Mouse (Mus musculus): ENCODE results near the gene Celf6.
A peak's percentile ranks its signal among the peaks of the same experiment; 100 is the strongest.

Gene Celf6

DNA sequence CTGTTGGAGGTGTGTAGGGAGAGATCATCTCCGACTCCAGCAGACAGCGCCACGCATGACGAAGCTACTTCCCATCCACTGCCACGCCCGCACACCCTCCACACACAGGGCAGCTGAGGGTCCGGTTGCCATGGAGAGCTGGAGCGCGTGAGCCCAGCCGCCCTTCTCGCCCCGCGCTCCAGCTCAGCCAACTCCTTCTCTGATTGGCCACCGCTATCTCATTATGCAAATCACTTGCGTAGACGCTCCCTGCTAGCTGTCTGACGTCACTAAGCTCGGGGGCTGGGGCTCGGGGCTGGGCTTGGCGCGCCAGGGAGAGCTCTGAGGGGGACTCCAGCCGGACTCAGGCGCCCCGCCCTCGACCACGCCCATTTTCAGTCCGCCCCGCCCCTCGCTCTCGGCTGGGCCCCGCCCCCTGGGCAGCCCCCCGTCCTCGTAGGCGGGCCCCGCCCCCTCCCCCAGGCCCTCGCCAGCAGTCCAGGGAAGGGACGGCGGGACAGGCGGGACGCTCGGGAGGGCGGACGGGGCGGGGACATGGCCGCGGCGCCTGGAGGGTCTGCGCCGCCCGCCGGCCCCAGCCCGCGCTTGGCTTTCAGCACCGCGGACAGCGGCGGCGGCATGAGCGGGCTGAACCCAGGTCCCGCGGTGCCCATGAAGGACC, at the start of gene Celf6:
Gene Celf6, plus strand, starts transcription at position 74 of the 661 bp plus-strand sequence.
- DNase-seq (ENCODE audit: low spot score), result peak; percentile 92

- DNase-seq (ENCODE audit: low spot score), result no peak
Measured at GRCm38 (mm10) chr9:59528274-59528673, 49.4 kb upstream of the Celf6 start.

DNA sequence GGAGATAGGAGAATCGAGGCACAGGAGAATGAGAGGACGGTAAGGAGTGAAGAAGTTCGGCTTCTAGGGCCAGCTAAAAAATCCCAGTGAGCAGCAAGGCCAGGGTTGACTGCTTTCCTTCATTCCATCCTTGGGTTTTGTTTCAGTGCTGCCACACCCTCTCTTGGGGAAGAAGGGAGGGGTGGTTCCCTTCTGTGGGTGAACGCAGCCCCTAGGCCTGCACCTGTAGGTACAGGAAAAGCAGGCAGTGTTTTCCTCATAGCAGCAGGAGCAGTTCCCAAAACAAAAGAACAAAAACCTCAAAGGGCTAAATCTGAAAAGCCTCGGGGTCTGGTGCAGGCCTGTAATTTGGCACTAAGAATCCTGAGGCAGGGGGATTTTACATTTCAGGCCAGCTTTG, 46.1 kb upstream of the Celf6 start:
- DNase-seq (ENCODE audit: low spot score), result no peak

DNA sequence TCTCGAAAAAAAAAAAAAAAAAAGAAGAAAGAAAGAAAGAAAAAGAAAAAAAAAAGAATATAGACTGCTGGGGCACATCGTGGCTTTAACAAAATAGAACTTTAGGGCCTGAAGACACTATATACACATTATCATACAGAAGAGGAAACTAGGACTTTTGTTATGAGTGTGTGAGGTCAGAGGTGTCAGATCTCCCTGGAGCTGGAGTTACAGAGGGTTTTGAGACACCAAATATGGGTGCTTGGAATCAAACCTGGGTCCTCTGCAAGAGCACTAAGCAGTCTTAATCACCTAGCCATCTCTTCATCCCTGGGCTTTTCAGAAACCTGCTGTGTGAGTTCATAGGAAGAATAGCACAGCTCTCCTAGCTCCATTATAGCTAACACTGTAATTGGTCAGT, 44.3 kb upstream of the Celf6 start:
- DNase-seq (ENCODE audit: low spot score), result no peak

- no peak for DNase-seq (ENCODE audit: low spot score)
Measured at GRCm38 (mm10) chr9:59533889-59534288, 43.8 kb upstream of the Celf6 start.

DNA sequence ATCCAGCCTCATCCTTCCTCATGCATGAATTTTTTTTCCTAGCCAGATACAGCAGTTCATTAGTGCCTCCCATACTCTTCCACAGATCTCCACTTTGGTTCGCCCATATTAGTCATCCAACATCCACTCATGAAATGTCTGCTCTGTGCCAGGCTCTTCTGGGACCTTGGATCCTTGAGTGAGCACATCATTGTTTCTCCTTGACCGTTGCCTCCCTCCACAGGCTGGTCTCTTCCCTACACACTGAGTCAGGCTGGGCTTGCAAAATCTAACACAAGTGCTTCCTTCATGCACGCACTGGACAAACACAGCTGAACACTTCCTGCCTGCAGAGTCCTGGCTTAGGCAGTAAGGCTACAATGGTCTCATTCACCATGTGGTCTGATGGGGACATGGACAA, 40.1 kb upstream of the Celf6 start:
- DNase-seq (ENCODE audit: low spot score), result no peak

- peak; percentile 66 for DNase-seq (ENCODE audit: low spot score)
Measured at GRCm38 (mm10) chr9:59539441-59540137, 38.1 kb upstream of the Celf6 start, which contains the start of the genes Hexa and Tmem202. TSS of gene Hexa (plus strand) at chr9:59539540. TSS of gene Tmem202 (minus strand) at chr9:59539847.

GRCm38 (mm10) chr9:59541617-59542016, 36.1 kb upstream of the Celf6 start:
- DNase-seq (ENCODE audit: low spot score), result no peak

DNA sequence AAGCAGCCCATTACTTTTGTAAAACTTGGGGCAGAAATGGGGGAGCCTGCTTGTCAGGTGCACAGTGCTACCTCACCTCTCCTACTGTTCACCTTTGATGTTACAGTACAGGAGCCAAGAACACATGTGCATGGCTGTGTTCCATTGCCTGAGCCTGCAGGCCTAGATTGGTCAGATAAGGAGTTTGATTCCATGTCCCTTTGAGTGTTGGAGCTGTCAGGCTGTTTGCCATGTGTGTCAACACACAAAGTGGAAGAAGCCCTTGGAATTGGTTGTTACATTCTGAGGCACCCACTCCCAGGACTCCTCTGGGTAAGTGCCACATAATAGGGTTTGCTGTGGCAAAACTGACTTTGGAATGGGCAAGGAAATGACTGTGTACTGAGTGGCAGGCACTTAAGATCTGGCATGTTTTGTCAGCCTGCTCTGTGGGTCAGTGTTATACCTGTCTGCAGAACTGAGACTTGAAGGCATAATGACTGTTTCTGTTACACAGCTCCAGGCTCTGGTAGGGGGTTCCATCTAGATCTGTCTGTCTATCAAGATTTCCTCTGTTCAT, 34.9 kb upstream of the Celf6 start:
- no peak for DNase-seq (ENCODE audit: low spot score)

DNA sequence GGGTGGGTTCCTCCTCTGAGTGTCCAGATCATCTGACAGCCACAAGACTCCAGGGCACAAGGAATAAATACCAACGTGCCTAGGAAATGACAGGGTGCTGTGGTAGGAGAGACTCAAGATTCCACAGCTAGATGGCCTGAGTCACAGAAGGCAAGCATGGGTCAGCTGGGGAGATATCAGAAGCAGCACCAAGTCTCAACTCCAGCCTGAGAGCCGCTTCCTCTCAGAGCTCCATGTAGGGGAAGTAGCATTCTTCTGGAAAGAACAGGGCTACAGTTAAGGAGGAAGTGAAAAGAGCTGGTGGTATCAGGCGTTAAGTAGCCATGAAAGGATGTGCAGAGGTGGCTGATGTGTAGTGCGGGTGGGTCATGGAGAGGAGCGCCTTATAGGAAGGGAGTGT, 33.0 kb upstream of the Celf6 start:
- no peak for DNase-seq (ENCODE audit: low spot score)

DNA sequence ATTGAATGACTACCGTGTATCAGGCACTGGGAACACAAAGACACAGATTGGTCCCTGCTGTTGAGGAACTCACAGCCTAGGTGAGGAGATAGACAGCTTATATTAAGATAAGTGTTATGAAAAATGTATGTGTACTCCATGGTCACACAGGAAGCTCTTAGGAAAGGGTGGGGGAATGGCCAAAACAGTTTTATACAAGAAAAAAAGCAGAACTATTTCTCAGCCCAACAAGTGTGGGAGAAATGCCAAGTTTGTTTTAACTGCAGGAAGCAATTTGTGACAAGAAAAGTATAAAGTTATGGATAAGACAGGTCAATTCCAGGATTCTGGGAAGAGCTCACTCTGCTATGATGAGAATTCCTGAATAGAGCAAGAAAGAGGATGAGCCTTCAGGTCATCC, 29.8 kb upstream of the Celf6 start:
- no peak for DNase-seq (ENCODE audit: low spot score)

GRCm38 (mm10) chr9:59548961-59549487, 28.7 kb upstream of the Celf6 start:
- DNase-seq (ENCODE audit: low spot score), result no peak

DNA sequence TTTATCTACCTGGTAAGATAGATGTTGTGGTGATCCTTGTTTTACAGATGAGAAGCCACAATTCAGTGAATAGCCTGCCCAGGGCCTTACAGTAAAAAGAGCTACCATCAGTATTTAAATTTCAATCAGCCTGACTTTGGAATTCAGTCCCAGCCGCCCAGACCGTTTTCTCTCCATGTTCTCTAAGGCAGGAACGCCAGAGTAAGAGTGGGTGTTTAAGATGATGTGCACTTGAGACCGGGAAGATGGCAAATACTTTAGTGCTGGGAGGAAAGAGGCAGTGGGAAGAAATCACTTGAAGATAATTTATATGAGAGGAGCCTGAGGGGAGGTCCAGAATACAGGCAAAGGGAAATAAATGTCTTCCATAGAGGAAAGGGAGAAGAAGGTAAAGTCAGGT, 27.6 kb upstream of the Celf6 start:
- no peak for DNase-seq (ENCODE audit: low spot score)

- no peak for DNase-seq (ENCODE audit: low spot score)
Measured at GRCm38 (mm10) chr9:59551017-59551416, 26.7 kb upstream of the Celf6 start.

- DNase-seq (ENCODE audit: low spot score), result peak; percentile 27
Measured at GRCm38 (mm10) chr9:59551620-59552031, 26.1 kb upstream of the Celf6 start.

GRCm38 (mm10) chr9:59552610-59553009, 25.1 kb upstream of the Celf6 start:
- DNase-seq (ENCODE audit: low spot score), result no peak

DNA sequence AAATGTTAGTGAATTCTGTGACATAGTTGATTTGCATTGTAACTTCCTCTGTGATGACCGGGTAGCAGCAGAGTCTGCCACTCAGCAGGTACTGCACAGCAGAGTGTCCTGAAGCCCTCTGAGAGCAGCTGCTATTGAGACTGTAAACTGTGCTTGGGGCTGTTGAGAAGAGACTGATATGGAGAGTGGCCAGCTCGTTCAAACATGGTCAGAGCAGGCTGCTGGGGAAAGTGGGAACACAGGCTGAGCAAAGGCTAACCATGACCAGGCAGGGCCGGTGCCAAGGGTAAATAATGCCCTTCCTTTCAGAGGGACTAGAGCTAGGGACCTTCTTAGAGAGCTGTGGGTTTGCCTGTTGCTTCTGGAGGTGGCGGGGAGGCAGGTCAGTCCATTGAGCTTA, 24.0 kb upstream of the Celf6 start:
- no peak for DNase-seq (ENCODE audit: low spot score)

GRCm38 (mm10) chr9:59565600-59565999, 12.1 kb upstream of the Celf6 start:
- DNase-seq (ENCODE audit: low spot score), result peak; percentile 53

- DNase-seq (ENCODE audit: low spot score), result peak; percentile 22
Measured at GRCm38 (mm10) chr9:59567111-59567510, 10.6 kb upstream of the Celf6 start.

DNA sequence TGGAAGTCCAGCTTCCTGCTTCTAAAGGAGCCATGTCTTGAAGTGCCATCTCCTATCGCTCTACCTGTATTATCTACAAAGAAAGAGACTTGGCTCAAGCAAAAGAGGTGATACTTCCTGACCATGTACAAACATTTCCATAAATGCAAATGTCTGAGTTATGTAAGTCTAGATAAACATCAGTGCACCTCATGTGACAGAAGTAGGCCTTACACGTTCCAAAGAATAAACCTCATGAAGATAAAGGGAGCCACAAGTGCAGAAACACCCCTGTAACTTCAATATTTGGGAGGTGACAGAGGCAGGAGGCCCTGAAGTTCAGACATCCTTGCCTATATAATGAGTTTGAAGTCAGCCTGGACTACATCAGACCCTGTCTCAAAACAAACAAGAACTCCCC, 5.9 kb upstream of the Celf6 start:
- no peak for DNase-seq (ENCODE audit: low spot score)

DNA sequence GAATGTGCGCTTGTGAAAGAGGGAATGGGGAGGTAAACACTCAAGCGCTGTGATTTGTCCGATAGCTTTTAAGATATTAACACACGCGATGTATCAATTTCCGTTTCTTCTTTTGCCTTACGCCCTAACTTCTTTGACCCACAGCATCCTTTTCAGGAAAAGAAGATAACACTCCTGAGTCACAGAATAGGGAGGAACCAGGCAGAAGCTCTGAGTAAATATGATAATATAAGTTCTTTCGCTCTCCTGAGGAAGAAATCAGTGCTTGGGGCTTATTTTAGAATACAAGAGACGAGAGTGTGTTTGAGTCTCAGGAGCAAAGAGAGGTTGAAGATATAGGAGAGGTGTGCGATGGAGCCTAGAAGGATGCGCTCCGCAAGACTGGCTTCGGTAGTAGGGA, 316 bp upstream of the Celf6 start:
- DNase-seq (ENCODE audit: low spot score), result no peak

GRCm38 (mm10) chr9:59578505-59578867, 769 bp downstream of the Celf6 start:
- no peak for DNase-seq (ENCODE audit: low spot score)

DNA sequence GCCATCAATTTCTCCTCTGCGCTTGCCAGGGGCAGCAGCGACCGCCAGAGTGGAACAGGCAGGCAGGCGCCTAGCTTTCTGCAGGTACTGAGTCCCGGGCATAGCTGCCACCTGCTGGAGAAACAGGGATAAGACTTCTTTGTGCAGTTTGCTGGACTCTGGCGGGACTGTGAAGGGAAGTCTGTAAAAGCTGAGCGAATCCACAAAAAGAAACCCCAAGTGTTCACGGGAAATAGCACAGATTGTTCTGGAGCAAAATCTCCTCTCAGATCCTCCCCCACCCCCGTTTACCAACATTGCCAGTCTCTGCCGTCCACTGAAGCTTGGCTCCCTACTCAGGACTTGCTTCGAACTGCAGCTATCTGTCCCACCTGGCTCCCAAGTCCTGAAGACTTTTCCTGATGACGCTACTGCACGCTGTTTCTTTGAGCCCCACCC, 7.2 kb downstream of the Celf6 start:
- DNase-seq (ENCODE audit: low spot score), result peak; percentile 67

Measured in ovary, postnatal 14 days (tissue).